Mouse (Mus musculus) kidney, adult 11 months (tissue): ENCODE results near the gene Sash3.
A peak's percentile ranks its signal among the peaks of the same experiment; 100 is the strongest.

Source experiments
- DNase-seq: peaks from one replicate; pipeline ENCODE4 v3.0.0; 2022

Gene Sash3

DNA sequence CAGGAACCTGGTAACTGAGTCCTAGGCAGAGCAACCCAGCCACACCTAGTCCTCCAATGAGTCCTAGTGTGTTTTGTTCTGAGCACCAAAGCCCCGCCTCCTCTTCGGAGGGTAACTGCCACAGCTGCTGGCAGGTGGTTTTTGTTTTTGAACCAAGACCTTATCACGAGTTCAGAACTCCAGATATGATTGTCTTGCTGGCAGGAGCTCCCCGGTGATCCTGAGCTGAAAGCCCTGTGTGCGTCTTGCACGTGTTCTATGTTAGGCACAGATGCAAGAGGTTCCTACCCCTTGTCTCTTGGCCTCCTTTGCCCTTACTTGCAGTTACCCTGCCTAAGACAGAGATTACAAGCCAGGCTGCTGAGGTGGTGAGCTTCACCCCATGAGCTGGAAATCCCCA lies 4.8 kb upstream of the Sash3 start:
- no peak for DNase-seq

DNA sequence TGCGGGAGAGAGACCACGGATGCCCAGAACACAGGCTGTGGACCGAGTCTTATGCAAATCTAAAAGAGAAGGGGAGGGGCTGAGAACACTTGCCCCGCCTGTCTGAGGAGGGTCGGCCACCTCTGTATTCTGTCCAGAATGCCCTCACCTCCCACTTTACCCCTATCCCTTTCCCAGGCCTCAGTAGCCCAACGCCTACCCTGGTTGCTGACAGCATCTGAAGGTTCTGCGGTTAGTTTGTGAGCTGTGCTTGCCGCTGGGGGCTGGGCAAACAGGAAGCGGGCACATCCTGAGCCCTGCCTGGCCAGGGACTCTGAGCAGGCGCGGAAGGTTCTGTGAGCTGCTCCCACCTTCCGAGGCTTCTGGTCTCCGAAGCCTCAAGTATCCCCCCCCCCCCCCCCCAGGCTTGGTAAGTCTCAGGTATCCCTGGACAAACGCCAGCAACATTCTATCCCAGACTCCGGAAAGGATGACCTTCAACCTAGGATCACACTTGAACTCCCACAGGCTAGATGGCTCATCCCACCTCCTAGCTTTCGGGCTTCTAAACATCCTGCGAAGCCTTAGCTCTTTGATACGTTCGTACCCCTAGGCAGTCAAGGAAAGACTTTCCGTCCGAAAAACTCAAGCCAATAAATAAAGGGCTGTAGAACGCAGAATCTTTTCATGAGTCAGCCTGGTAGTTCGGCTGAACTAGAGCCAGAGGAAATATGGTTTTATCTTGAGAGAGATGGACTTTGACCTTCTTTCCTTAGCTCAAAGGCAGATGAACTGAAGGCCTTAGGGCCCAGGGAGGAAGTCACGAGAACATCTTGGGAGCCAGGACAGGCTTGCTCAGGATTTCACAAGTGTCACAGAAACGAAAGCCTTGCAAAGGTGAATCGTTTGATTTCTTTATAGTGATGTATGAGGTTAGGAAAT lies 2.6 kb upstream of the Sash3 start:
- peak; percentile 14 for DNase-seq

DNA sequence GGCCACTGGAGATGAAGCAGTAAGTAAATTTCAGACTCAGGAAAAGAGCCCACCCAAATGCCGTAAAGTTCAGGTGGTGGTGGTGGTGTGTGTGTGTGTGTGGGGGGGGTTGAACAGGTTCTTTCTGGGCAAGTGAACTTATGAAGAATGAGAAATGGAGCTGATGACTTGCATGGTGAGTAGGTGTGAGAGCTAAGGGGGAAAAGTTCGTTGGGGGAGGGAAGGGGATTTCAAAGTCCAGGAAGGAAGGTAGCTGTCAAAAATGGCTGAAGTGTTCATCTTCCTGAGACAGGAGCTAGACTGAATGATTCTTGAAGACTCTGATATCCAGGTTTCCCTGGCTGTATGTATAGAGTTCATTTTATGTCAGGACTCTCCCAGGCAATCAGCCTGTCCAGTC lies 990 bp downstream of the Sash3 start:
- no peak for DNase-seq

DNA sequence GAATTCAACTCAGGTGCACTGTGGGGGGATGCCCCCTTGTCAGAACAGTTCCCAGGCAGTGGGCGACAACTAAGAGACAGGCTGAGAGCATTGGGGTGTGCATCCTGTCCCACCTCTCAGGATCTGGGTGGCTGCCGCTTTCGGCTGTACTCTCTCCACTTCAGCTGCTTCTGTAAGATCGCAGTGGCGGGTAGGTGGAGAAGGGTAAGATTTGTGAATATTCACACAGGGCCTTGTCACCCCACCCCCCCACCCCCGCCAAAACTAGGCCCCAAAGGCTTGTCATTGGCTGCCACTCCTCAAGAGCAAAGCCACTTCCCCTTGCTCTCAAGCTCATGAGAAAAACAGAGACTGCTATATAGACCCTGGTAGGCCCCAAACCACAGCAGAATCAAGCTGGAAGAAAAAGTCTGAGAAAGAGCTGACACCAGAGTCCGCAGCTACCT lies 1.5 kb downstream of the Sash3 start:
- DNase-seq = no peak

DNA sequence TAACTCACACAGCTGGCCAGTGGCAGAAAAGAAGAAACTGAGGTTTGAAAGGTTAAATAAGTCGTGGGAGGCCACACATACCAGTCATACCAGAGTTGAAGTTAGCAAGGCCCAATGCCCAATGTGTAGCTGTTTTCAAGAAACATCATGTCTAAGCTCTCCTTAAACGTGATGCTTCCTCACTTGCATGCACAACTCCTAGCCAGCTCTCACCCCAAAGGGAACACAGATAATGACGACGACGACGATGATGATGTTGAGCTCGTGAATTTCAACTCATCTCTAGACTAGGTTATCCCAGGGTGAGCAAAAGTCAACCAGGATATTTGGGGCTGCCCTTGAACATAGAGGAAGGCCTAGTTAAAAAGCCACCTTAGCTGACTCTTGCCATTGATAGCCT lies 5.9 kb downstream of the Sash3 start:
- DNase-seq = no peak

DNA sequence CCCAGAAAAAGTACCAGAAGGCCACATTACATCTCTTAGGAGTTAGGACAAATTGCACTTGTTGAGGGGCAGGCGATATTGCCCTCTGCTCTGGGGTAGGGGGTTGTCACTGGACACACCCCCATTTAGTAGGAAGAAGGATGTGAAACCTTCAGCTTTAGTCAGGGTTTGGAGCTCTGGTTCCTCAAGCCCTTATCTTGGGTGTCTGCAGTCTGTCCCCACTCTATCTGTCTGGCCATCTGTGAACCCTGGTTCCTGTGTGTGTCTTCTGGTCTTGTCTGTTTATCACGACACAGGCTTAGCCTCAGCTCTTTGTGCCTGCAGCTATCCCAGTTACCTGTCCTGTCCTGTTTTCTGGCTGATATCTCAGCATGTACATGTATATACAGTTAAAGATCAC lies 7.2 kb downstream of the Sash3 start:
- DNase-seq = no peak

DNA sequence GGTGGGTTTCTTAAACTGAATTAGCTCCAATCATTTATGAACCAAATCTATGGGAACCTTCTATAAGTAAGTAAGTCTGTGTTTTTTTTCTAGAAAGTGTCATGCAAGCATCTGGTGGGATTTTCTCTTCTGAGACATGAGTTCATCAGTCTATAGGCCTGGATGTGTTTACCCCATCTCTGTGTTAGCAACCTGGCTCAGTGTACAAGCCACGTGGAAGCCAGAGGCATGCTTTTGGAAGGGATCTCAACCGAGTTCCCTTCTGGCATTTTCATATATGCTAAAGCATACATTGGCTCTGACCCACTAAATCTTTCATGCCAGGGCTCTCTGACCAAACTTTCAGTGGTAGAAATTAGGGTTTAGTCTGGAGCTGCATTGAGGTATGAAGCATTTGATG lies 7.7 kb downstream of the Sash3 start:
- no peak for DNase-seq

DNA sequence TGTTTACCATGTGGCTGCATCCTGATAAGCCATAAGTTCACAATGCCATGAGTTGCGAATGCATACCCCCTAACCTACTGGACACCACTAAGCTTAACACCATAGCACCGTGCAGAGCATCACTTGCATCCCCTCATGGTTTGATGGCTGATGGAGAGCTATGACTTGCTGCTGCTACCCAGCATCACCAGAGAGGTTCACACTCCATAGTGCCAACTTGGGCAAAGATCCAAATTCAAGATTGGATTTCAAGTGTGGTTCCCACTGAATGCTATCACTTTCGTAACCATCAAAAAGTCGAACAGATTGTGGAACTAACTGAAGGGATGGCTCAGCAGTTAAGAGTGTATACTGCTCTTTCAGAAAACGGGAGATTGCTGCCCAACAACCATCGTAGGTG lies 9.3 kb downstream of the Sash3 start:
- DNase-seq = no peak

DNA sequence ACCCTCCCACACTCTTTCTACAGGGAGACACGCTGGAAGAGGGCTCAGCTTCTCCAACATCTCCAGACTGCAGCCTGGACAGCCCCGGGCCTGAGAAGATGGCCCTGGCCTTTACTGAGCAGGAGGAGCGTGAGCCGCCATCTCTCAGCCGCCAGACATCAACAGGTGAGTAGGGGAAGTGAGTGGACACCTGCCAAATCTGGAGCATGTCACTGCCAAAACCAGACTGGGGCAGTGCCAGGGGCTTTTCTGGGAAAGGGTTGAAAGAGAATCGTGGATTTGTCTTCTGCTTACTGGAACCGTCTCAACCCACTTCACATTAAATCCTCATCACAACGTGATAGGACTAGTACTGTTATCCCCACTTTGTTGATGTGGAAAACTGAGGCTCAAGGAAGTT lies 11.2 kb downstream of the Sash3 start:
- DNase-seq = no peak

DNA sequence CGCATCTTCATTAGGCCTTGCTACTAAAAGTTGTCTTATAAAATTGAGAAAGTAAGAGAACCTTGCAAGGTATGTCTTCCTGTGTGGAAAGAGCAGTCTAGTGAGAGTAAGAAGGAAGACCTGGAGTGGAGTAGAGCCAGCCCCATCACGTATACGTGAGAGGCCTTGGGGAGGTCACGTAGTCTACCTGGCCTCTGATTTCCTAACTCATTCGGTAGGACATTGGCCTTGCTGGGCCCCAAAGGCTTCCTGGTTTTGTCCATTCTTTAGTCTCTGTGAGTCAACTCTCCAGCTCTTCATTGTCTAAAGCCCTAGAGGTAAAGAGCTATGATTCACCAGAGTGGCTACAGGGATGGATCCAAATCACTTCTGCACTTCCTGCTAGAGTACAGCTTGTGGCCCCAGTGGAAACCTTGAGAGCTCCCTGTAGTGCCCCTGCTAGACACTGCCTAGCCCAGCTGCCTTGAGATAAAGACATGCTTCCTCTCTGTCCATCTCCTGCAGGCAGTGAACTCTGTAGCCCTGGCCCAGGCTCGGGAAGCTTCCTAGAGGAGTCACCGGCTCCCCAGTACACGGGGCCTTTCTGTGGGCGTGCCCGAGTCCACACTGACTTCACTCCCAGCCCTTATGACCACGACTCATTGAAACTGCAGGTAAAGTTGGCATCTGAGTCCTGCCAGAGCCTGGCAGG lies 12.1 kb downstream of the Sash3 start:
- DNase-seq = no peak

DNA sequence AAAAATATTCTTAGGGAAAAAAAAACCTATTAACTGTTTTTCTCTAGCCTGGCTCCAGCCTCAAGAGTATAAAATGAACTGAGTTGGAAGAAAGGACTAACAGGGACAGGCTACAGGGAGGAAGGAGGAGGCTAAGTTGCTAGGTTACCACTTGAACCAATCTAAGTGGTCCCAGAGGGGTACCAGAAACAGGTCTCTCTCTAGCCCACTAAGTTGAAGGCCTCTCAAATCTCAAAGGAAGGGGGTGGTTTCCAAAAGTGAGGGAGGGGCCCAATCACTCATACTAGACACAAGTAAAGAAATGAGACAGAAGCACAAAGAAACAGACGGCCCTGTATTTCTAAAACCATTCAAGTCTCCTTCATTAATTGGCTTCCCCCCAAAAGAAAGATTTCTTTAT lies 23.7 kb downstream of the Sash3 start:
- no peak for DNase-seq

DNA sequence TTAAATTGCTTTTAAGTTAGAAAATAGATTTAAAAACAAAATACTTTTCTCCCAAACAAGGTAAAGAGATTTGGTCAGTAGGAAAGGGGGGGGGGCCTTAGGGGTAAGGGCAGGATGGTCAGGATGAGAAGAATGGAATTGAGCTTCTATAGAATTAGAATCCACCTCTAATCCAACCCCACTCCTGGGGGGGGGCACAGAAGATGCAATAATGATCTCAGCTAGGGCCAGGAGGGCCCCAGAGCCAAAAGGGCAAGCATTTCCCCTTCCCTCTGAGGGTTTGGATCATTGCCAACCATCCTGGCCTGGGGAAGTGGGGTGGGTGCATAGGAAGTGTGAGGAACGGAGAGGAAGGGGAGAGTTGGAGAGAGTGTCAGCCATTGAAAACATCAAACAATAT lies 24.1 kb downstream of the Sash3 start:
- DNase-seq = no peak

DNA sequence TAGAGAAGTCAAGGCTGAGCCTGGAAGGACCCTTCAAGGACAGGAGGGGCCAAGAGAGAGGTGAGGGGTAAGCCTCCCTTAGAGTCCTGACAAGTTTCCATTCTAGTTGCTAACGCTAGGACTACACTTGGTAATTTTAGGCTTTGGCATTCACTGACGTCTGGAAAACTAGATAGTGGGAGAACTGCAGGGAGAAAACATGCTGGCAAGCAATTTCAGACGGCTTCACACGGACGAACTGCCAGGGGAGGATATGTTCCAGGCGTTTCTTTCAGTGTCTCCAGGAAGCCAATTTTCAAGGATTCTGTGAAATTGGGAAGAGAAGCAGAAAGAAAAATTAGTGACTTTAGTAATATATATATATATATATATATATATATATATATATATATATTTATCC lies 35.6 kb downstream of the Sash3 start:
- no peak for DNase-seq

DNA sequence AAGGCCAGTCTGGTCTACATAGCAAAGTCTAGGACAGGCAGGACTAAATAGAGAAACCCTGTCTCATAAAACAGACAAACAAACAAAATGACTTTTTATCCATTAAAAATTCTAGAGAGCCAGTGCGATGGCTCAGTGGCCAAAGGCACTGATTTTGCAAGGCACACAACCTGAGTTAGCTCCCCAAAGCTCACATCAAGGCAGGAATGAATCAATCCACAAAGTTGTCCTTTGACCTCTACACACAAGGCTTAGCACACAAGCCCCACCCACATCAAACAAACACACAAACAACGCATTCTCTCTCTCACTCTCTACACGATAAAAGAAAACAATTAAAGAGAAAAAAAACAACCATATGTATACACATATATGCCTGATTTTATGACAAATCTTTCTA lies 38.5 kb downstream of the Sash3 start:
- DNase-seq = no peak

DNA sequence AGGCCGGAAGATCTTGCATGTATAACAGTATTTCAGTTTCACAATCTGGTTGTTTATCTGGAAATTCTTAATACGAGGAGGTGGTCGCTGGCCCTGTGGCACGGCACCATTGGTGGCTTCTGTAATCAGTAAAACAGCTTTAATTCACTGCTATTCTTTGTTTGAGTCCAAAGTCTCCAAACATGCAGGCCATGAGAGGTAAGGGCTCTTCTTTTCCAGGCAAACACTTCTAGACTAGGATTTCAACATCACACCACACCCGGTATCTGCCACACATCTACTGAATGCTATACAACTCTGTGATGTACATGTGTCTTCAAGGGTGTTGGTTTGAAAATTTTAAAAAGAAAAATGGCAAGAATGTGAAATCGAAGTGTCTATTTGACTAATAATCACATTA lies 45.0 kb downstream of the Sash3 start:
- DNase-seq = no peak

DNA sequence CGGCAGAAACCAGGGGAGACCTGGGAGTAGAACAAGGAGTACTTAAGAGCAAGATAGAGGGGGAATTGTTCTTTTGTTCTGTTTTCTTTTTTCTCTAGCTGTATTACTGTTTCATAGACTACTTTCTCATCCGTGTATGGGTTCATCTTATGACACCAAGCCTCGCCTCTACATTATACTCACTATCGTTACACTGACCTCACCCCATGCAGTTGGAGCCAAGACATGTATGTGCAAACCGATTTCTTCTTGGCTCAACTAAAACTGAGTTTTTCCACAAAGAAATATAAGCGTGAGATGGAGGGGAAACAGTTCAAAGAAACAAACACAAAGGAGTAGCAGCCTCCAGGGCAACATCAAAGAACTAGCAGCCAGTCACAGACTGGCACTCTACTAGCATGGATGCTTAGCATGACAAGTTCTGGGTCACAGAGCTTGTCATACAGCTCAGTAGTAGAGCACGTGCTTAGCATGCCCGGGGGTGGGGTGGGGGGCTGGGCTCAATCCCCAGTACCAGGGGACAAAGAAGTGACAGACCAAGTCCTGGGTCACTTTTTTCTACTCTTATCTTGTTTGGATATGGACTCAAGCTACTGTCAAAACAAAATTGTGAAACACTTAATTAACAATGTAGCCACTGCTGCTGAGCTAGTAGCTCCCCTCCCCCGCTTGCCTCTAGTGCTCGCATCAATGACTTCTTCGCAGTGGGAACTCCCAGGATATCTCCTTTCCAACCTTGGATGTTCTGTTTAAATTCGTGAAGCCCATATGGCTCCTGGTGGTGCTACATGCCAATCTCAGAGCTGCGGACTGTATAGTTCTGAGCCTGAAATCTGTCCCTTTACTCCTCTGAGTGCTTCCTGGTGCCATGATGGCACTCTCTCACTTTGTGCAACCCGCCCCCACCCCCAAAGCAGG lies 47.3 kb downstream of the Sash3 start:
- no peak for DNase-seq

DNA sequence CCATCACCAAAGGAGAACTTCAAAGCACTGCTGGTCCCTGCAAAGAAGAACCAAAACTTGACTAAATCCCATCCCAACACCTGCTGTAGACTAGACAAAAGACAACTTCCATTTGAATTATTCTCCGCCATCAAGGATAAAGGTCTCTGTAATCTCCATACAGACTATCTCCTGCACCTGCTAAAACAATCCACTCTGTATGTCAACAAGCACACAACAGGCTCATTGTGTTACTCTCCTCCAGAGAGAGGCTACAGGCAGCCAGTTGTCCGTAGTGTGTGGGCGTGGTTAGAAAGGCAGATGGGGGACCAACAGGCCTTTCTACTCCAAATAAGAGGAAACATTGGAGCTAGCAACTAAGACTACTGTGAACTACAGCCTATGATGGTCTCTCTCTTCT lies 51.6 kb downstream of the Sash3 start:
- DNase-seq = no peak

DNA sequence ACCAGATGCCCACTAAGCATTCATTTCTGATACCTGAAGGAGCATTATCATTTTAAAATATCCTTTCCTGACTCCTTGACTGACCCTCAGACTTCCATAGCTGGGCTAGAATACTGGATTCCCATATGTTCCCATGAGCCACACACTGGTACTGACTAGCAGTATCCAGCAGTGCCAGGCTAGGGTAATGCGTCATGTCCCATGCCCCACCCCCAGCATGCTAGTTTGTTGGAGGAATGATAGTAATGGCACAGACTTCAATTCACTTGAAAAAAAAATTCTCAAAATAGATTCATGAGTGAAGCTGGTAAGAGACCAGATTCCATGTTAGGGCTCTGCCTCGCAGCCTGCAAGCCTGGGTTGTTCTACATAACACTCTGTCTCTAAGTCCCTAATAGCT lies 52.8 kb downstream of the Sash3 start:
- no peak for DNase-seq

DNA sequence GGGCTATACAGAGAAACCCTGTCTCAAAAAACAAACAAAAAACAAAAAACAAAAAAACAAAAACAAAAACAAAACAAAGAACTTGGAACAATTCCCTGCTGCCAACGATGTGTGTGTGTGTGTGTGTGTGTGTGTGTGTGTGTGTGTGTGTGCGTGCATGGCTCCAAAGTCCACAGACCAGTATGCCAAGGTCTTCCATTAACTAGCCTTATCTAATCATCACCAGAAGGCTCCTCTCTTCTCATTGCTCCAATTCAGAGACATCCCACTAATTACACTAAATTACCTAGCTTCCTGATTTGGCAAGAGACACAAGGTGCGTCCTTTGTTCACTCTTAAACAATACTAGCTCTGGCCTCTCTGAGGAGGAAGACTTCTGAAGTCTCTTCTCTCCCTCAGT lies 54.5 kb downstream of the Sash3 start:
- DNase-seq = no peak

DNA sequence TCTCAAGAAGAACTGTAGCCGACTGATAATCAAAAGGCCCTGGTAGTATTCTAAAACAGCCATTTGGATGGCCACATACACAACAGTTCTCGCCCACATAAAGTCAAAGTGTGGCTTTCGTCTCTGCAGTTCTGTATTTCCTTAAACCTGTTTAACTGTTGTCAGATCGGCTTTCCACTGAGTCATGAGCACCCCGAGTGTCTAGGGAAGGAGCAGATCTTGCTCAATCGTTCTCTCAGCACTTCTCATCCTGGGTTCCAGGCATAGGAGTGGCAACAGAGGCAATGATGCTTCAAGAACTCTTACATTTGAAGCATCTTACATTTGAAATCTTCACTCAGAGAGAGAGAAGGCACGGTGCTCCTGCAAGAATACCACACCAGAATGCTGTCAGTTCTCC lies 55.7 kb downstream of the Sash3 start:
- no peak for DNase-seq

DNA sequence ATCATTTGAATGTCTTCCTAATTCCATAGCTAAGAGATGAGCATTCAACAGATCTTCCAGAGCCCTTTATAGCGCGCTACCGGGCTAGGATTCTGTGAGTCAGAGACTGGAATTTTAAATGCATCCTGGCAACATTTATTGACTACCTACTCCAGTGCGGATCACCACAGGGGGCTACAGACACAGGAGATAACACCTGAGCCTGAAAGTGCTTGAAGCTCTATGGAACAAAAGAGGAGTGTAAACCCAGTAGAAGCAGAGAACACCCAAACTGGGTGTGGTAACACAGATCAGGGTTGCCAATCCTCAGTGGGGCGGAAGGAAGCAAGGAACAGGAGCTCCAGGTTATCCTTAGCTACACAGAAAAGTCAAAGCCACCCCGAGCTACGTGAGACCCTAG lies 56.2 kb downstream of the Sash3 start:
- no peak for DNase-seq

DNA sequence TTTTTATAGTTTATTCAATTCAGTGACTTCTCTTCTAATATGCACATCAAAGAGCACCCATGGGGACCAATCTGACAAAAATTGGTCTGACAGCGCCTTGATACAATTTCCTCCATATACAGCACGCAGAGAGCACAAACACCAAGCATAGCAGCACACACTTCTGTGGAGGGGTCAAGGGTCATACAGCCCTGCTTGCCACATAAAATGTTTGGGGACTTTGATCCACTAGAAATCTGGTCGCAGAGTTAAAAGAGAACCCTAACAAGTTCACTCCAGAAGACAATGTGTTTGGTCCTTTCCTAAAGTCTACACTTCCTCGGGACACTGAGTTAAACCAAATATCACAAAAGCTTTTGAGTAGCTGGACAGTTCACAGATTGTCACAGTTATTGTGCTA lies 56.8 kb downstream of the Sash3 start:
- peak; percentile 20 for DNase-seq

DNA sequence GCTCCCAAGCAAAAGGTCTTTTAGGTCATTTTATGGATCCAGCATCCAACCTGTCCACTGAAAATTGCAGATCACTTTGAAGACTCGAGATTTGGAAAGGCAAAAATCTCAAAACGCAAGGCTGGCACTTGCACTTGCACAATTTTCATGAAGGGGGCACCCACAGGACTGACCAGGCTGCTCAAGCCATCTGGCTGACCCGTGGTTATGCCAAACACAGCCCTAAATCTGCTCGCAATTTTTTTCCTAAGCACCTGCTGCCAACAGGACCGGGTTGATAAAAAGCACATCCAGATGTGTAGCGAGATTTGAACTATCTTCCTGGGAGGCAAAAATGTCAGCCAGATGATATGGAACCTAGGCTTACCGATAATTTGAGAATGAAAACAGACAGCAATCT lies 57.5 kb downstream of the Sash3 start:
- no peak for DNase-seq
